11 mouse cellular contexts compared by ENCODE assay signal in the genomic region with DNA sequence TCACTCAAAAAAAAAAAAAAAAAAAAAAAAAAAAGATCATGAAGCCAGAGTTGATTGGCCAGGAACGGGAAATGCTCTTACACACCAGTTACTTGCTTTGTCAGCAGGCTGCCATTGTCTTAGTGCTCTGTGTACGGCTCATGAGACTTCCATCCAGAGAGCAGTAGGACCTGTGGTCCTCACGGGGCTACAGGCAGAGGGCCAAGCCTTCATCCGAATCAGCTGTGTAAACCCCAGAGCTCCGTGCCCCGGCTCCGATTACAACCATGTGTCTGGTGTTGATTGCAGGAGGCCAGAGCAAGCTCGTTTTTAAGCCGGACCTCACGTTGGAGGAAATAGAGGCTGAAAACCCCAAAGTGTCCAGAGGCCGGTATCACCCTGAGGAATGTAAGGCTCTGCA. TPM values are rescaled to one million over a fixed set of nuclear protein-coding genes. Genes with fewer than 3 reads are reported as not detected.
A peak's percentile ranks its signal among the peaks of the same experiment; 100 is the strongest.
DNase-seq lines count a peak whose midpoint lies in the region; ATAC-seq and TF ChIP-seq lines count a peak whose summit lies in the region.
"Had no signal": no experiment of that assay in that cellular context is flagged by ENCODE, and none has a peak within 500 bp of the region (broad histone marks: within the 10 kb centered on the region; RNA-seq: fewer than 3 reads in every experiment).

No protein-coding gene starts in this region.

- H3K4me1 ChIP-seq in heart, embryonic 13.5 days, result peaks cover 71% of the 10 kb centered on the region
- H3K4me1 ChIP-seq in midbrain, embryonic 14.5 days (ENCODE audit: control insufficient read depth, insufficient read depth, low read length), result no peaks in the 10 kb centered on the region
- peaks cover 6% of the 10 kb centered on the region; the same call in 1 of the 2 replicates for H3K4me1 ChIP-seq in midbrain, embryonic 13.5 days (replicated peaks)
- peaks cover 14% of the 10 kb centered on the region for H3K4me1 ChIP-seq in embryonic facial prominence, embryonic 14.5 days (ENCODE audit: control insufficient read depth, insufficient read depth, low read length)
- peaks cover 5% of the 10 kb centered on the region; the same call in 1 of the 2 replicates for H3K4me1 ChIP-seq in liver, postnatal 0 days (ENCODE audit: insufficient read depth)

- H3K27ac ChIP-seq in heart, embryonic 13.5 days (replicated peaks), result peak overlapping the region; percentile 54
- H3K27ac ChIP-seq in midbrain, embryonic 14.5 days (replicated peaks; ENCODE audit: low read depth, low read length), result no peak overlapping the region
- H3K27ac ChIP-seq in midbrain, embryonic 13.5 days, result no peak overlapping the region
- no peak overlapping the region for H3K27ac ChIP-seq in embryonic facial prominence, embryonic 14.5 days (replicated peaks; ENCODE audit: low read depth, low read length)
- H3K27ac ChIP-seq in liver, postnatal 0 days (ENCODE audit: low read depth), result no peak overlapping the region
- H3K27ac ChIP-seq: midbrain, embryonic 12.5 days had no signal

- H3K4me3 ChIP-seq in heart, embryonic 13.5 days, result 0 out of 2 replicates have a peak overlapping the region, but pooled peaks have one; percentile 8
- no peak overlapping the region for H3K4me3 ChIP-seq in midbrain, embryonic 14.5 days (replicated peaks; ENCODE audit: low read depth, low read length)
- no peak overlapping the region for H3K4me3 ChIP-seq in midbrain, embryonic 13.5 days (replicated peaks)
- no peak overlapping the region for H3K4me3 ChIP-seq in embryonic facial prominence, embryonic 14.5 days (ENCODE audit: low read depth, low read length)
- no peak overlapping the region for H3K4me3 ChIP-seq in liver, postnatal 0 days (ENCODE audit: low read depth, low read length)
- H3K4me3 ChIP-seq: midbrain, embryonic 12.5 days had no signal

- peak overlapping the region; percentile 43 for H3K4me2 ChIP-seq in heart, embryonic 13.5 days
- H3K4me2 ChIP-seq in midbrain, embryonic 14.5 days (ENCODE audit: low read length), result no peak overlapping the region
- H3K4me2 ChIP-seq in midbrain, embryonic 13.5 days (replicated peaks), result no peak overlapping the region
- H3K4me2 ChIP-seq in embryonic facial prominence, embryonic 14.5 days (ENCODE audit: low read depth, low read length), result 0 out of 2 replicates have a peak overlapping the region, but pooled peaks have one; percentile 16
- peak overlapping the region; percentile 19; the same call in 1 of the 2 replicates for H3K4me2 ChIP-seq in liver, postnatal 0 days (ENCODE audit: low read depth, low read length)
- H3K4me2 ChIP-seq: midbrain, embryonic 12.5 days had no signal

- H3K36me3 ChIP-seq in heart, embryonic 13.5 days, result peaks cover 30% of the 10 kb centered on the region
- H3K36me3 ChIP-seq in midbrain, embryonic 14.5 days (ENCODE audit: control insufficient read depth, insufficient read depth, low read length), result peaks cover 11% of the 10 kb centered on the region
- H3K36me3 ChIP-seq in midbrain, embryonic 13.5 days, result peaks cover 14% of the 10 kb centered on the region
- H3K36me3 ChIP-seq in embryonic facial prominence, embryonic 14.5 days (ENCODE audit: control insufficient read depth, insufficient read depth, low read length), result peaks cover 7% of the 10 kb centered on the region; the same call in 1 of the 2 replicates
- H3K36me3 ChIP-seq in liver, postnatal 0 days (replicated peaks; ENCODE audit: insufficient read depth, low read length), result no peaks in the 10 kb centered on the region

- no peaks in the 10 kb centered on the region for H3K9me3 ChIP-seq in heart, embryonic 13.5 days
- no peaks in the 10 kb centered on the region for H3K9me3 ChIP-seq in midbrain, embryonic 14.5 days (ENCODE audit: control insufficient read depth, low read length)
- H3K9me3 ChIP-seq in midbrain, embryonic 13.5 days, result no peaks in the 10 kb centered on the region
- H3K9me3 ChIP-seq in embryonic facial prominence, embryonic 14.5 days (ENCODE audit: control insufficient read depth, low read length), result no peaks in the 10 kb centered on the region
- H3K9me3 ChIP-seq in liver, postnatal 0 days (ENCODE audit: low read length), result no peaks in the 10 kb centered on the region
- H3K9me3 ChIP-seq: midbrain, embryonic 12.5 days had no signal

- DNase-seq in heart, adult 9 months (ENCODE audit: low spot score in 2 of 2), result no peak
- DNase-seq in midbrain, embryonic 14.5 days, result peak; percentile 20
- peak; percentile 84 for DNase-seq in embryonic facial prominence, embryonic 14.5 days (ENCODE audit: low spot score)
- no peak for DNase-seq in liver, postnatal 0 days
- no peak for DNase-seq in adrenal gland, adult 8-10 months
- DNase-seq in spleen, adult 12 weeks (ENCODE audit: low spot score), result no peak
- DNase-seq: cerebellum, postnatal 36 days; thymus, adult 18-20 months had no signal

- ATAC-seq in heart, embryonic 13.5 days (ENCODE audit: extremely low read depth, insufficient number of reproducible peaks, low FRiP score, low TSS enrichment), result no peak
- ATAC-seq in midbrain, embryonic 14.5 days (ENCODE audit: low FRiP score, low TSS enrichment), result no peak
- no peak for ATAC-seq in midbrain, embryonic 13.5 days
- peak; percentile 80 for ATAC-seq in embryonic facial prominence, embryonic 14.5 days (ENCODE audit: low read depth)
- ATAC-seq in liver, postnatal 0 days, result no peak

- no peak overlapping the region for H3K9ac ChIP-seq in heart, embryonic 13.5 days
- H3K9ac ChIP-seq in midbrain, embryonic 14.5 days (replicated peaks; ENCODE audit: low read length), result no peak overlapping the region
- no peak overlapping the region for H3K9ac ChIP-seq in midbrain, embryonic 13.5 days (replicated peaks)
- H3K9ac ChIP-seq in embryonic facial prominence, embryonic 14.5 days (ENCODE audit: low read depth, low read length), result no peak overlapping the region
- H3K9ac ChIP-seq in liver, postnatal 0 days (replicated peaks), result no peak overlapping the region
- H3K9ac ChIP-seq: midbrain, embryonic 12.5 days had no signal

- no peaks in the 10 kb centered on the region for H3K27me3 ChIP-seq in heart, embryonic 13.5 days (replicated peaks)
- no peaks in the 10 kb centered on the region for H3K27me3 ChIP-seq in midbrain, embryonic 14.5 days (ENCODE audit: control insufficient read depth, insufficient read depth, low read length)
- H3K27me3 ChIP-seq in midbrain, embryonic 13.5 days, result no peaks in the 10 kb centered on the region
- H3K27me3 ChIP-seq in embryonic facial prominence, embryonic 14.5 days (replicated peaks; ENCODE audit: control insufficient read depth, insufficient read depth, low read length), result no peaks in the 10 kb centered on the region
- no peaks in the 10 kb centered on the region for H3K27me3 ChIP-seq in liver, postnatal 0 days (ENCODE audit: insufficient read depth, low read length)
- H3K27me3 ChIP-seq: midbrain, embryonic 12.5 days had no signal

- TF ChIP-seq CTCF in liver, postnatal 0 days (IDR thresholded peaks at IDR 0.05; ENCODE audit: low read depth), result no peak

- no peak for TF ChIP-seq EP300 in liver, postnatal 0 days (IDR thresholded peaks at IDR 0.05; ENCODE audit: low read depth)

- WGBS in heart, embryonic 13.5 days, result 34% methylated on average over 11 of the region's 11 CpGs
- 80% methylated on average over 11 of the region's 11 CpGs for WGBS in midbrain, embryonic 14.5 days
- 76% methylated on average over 11 of the region's 11 CpGs for WGBS in midbrain, embryonic 13.5 days
- WGBS in embryonic facial prominence, embryonic 14.5 days, result 14% methylated on average over 11 of the region's 11 CpGs
- WGBS in liver, postnatal 0 days (ENCODE audit: insufficient replicate concordance), result 74% methylated on average over 11 of the region's 11 CpGs

RNA-seq across cellular contexts. Expression of gene B4galt4, which starts 11.6 kb away (rescaled TPM):
- 26.9 and 27.3 TPM in 2 replicates for polyA plus RNA-seq in heart, embryonic 13.5 days (2015; fragmentation: Nextera tagmentation; extraction: Ambion mirVana)
- 29.6 and 31.9 TPM in 2 replicates for polyA plus RNA-seq in midbrain, embryonic 14.5 days (2014; fragmentation: Nextera tagmentation; extraction: Ambion mirVana)
- polyA plus RNA-seq in midbrain, embryonic 13.5 days (2015; fragmentation: Nextera tagmentation; extraction: Ambion mirVana), result 23.7 and 24.9 TPM in 2 replicates
- 30.2 and 31.9 TPM in 2 replicates for polyA plus RNA-seq in embryonic facial prominence, embryonic 14.5 days (2014; fragmentation: Nextera tagmentation; extraction: Ambion mirVana)
- polyA plus RNA-seq in liver, postnatal 0 days (2015; fragmentation: Nextera tagmentation; extraction: Ambion mirVana), result 3.0 and 3.4 TPM in 2 replicates
- 10 to 100 TPM in 3 of 4 experiments, 1 to 10 TPM in 1; 8.8 to 15.1 (median 12.5) TPM for total RNA-seq in adrenal gland, adult 8-10 months (2022)

RNA-seq across cellular contexts. Expression of gene Arhgap31, which starts 40.6 kb away (rescaled TPM):
- polyA plus RNA-seq in heart, embryonic 13.5 days (2015; fragmentation: Nextera tagmentation; extraction: Ambion mirVana), result 26.2 and 27.9 TPM in 2 replicates
- 2.0 and 6.3 TPM in 2 replicates for polyA plus RNA-seq in midbrain, embryonic 14.5 days (2014; fragmentation: Nextera tagmentation; extraction: Ambion mirVana)
- 3.6 and 4.6 TPM in 2 replicates for polyA plus RNA-seq in midbrain, embryonic 13.5 days (2015; fragmentation: Nextera tagmentation; extraction: Ambion mirVana)
- polyA plus RNA-seq in embryonic facial prominence, embryonic 14.5 days (2014; fragmentation: Nextera tagmentation; extraction: Ambion mirVana), result 17.3 and 17.6 TPM in 2 replicates
- polyA plus RNA-seq in liver, postnatal 0 days (2015; fragmentation: Nextera tagmentation; extraction: Ambion mirVana), result 1.6 and 1.7 TPM in 2 replicates
- 10 to 100 TPM; 16.6 to 30.8 (median 26.7) TPM for total RNA-seq in adrenal gland, adult 8-10 months (2022)

RNA-seq across cellular contexts. Expression of gene Upk1b, which starts 46.5 kb away (rescaled TPM):
- 17.4 and 19.3 TPM in 2 replicates for polyA plus RNA-seq in heart, embryonic 13.5 days (2015; fragmentation: Nextera tagmentation; extraction: Ambion mirVana)
- polyA plus RNA-seq in midbrain, embryonic 14.5 days (2014; fragmentation: Nextera tagmentation; extraction: Ambion mirVana), result 0.36 TPM in 1 of 2 replicates, not detected in the other
- 0.11 and 0.14 TPM in 2 replicates for polyA plus RNA-seq in midbrain, embryonic 13.5 days (2015; fragmentation: Nextera tagmentation; extraction: Ambion mirVana)
- polyA plus RNA-seq in embryonic facial prominence, embryonic 14.5 days (2014; fragmentation: Nextera tagmentation; extraction: Ambion mirVana), result 21.9 and 34.4 TPM in 2 replicates
- 2.6 and 2.8 TPM in 2 replicates for polyA plus RNA-seq in liver, postnatal 0 days (2015; fragmentation: Nextera tagmentation; extraction: Ambion mirVana)
- total RNA-seq in adrenal gland, adult 8-10 months (2022), result 1 to 10 TPM in 2 of 4 experiments, under 1 TPM in 2; 0.83 to 2.3 (median 1.4) TPM

Comparison
In these comparisons a context has a peak if more than half of its experiments do, and no peak if none do; other contexts are left out.
1. H3K4me2 ChIP-seq: peak in heart, embryonic 13.5 days (single experiment), embryonic facial prominence, embryonic 14.5 days (single experiment) and liver, postnatal 0 days (single experiment); none in midbrain, embryonic 14.5 days (single experiment) and midbrain, embryonic 13.5 days (single experiment).
2. DNase-seq: peak in midbrain, embryonic 14.5 days (single experiment) and embryonic facial prominence, embryonic 14.5 days (single experiment); none in heart, adult 9 months (0 of 2), liver, postnatal 0 days (single experiment), adrenal gland, adult 8-10 months (single experiment) and spleen, adult 12 weeks (single experiment).